Mouse (Mus musculus) neural tube, embryonic 11.5 days (tissue): ENCODE results near the gene Ilkap. TPM values are rescaled to one million over a fixed set of nuclear protein-coding genes. Genes with fewer than 3 reads are reported as not detected.

ENCODE experiments used
- ATAC-seq: fragments of 200-750 bp; cut with Nextera tagmentation; 2 replicates; pipeline ENCODE4 v1.8.0; 2017; ENCODE audit warnings: moderate number of reproducible peaks, mild to moderate bottlenecking, moderate TSS enrichment, moderate library complexity; ENCODE audit not compliant: insufficient read depth, low FRiP score, low TSS enrichment
- DNase-seq: peaks from one replicate; pipeline ENCODE4 v3.0.0-alpha.2; 2015; ENCODE audit warnings: low spot score
- H3K27ac ChIP-seq: fragments of 300-500 bp; sonication (generic); 2 replicates; pipeline ENCODE4 v1.5.1; 2014; ENCODE audit warnings: low read depth, mild to moderate bottlenecking, low read length
- H3K27me3 ChIP-seq: fragments of 300-500 bp; sonication (generic); 2 replicates; pipeline ENCODE4 v1.6.1; 2014; ENCODE audit warnings: mild to moderate bottlenecking, low read length, mixed read lengths; ENCODE audit not compliant: control insufficient read depth, insufficient read depth
- H3K36me3 ChIP-seq: fragments of 300-500 bp; sonication (generic); 2 replicates; pipeline ENCODE4 v1.6.1; 2014; ENCODE audit warnings: mild to moderate bottlenecking, low read length, moderate library complexity, mixed read lengths; ENCODE audit not compliant: control insufficient read depth, insufficient read depth
- H3K4me1 ChIP-seq: fragments of 300-500 bp; sonication (generic); 2 replicates; pipeline ENCODE4 v1.6.1; 2014; ENCODE audit warnings: low read length, mixed read lengths; ENCODE audit not compliant: control insufficient read depth, insufficient read depth
- H3K4me2 ChIP-seq: fragments of 300-500 bp; sonication (generic); 2 replicates; pipeline ENCODE4 v1.6.1; 2014; ENCODE audit warnings: low read depth, mild to moderate bottlenecking, moderate library complexity
- H3K4me3 ChIP-seq: fragments of 300-500 bp; sonication (generic); 2 replicates; pipeline ENCODE4 v1.5.1; 2014; ENCODE audit warnings: low read depth, low read length
- H3K9ac ChIP-seq: fragments of 300-500 bp; sonication (generic); 2 replicates; pipeline ENCODE4 v1.6.1; 2014; ENCODE audit warnings: mild to moderate bottlenecking, low read length
- H3K9me3 ChIP-seq: fragments of 300-500 bp; sonication (generic); 2 replicates; pipeline ENCODE4 v1.6.1; 2016; ENCODE audit warnings: low read length; ENCODE audit not compliant: control insufficient read depth
- WGBS: fragments of 180-500 bp; shearing (Covaris S2); extraction: QIAGEN DNeasy Blood & Tissue Kit; methylation state at CpG from one replicate; pipeline ENCODE4 v1.1.7; 2014; 5-methylcytosine and 5-hydroxymethylcytosine counted together
- polyA plus RNA-seq: library from polyadenylated mRNA; unstranded; fragments of >200 nt; fragmentation: Nextera tagmentation; extraction: Ambion mirVana; gene quantifications from 2 replicates; pipeline ENCODE4 v1.2.1, GENCODE M21; 2014

The Ilkap gene
- polyA plus RNA-seq, 1 experiment from 2014 or later = 165 TPM

DNA sequence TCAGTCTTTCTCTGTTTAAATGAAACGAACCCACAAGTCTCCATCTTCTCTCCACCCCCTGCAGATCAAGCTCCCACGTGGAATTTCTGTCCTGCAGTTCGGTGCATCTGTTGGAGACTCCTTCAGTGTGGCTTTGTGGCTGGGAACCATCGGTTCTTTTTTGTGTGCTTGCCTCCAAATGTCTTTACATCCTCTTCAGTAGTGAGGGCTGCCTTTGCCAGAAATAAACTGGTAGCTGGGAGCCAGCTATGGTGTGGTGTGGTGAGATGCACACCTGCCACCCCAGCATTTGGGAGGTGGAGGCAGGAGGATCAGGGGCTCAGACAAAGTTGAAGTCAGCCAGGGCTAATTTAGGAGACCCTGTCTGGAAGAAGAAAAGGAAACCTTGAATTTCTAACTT lies 66.5 kb downstream of the Ilkap start:
- Histone ChIP-seq H3K27ac (no peak overlapping the region), H3K27me3 (no peaks in the 10 kb centered on the region), H3K9ac (no peak overlapping the region), H3K4me2 (no peak overlapping the region), H3K4me1 (no peaks in the 10 kb centered on the region), H3K4me3 (no peak overlapping the region), H3K9me3 (no peaks in the 10 kb centered on the region), H3K36me3 (no peaks in the 10 kb centered on the region)
- ATAC-seq (no peak), DNase-seq (no peak)
- 54% methylated on average over 4 of the region's 4 CpGs for WGBS

GRCm38 (mm10) chr1:91325488-91326042 lies 73.0 kb downstream of the Ilkap start:
- H3K36me3 ChIP-seq = no peaks in the 10 kb centered on the region
- no peaks in the 10 kb centered on the region for H3K27me3 ChIP-seq
- H3K4me1 ChIP-seq = no peaks in the 10 kb centered on the region
- H3K4me2 ChIP-seq = no peak overlapping the region
- no peak overlapping the region for H3K27ac ChIP-seq
- DNase-seq (no peak), ATAC-seq (no peak)
- no peak overlapping the region for H3K4me3 ChIP-seq
- 88% methylated on average over 4 of the region's 4 CpGs for WGBS
- H3K9ac ChIP-seq = no peak overlapping the region
- H3K9me3 ChIP-seq = no peaks in the 10 kb centered on the region

GRCm38 (mm10) chr1:91324646-91325045 lies 74.0 kb downstream of the Ilkap start:
- Histone ChIP-seq H3K9me3 (no peaks in the 10 kb centered on the region), H3K27ac (no peak overlapping the region), H3K4me2 (no peak overlapping the region), H3K9ac (no peak overlapping the region), H3K36me3 (no peaks in the 10 kb centered on the region), H3K4me1 (no peaks in the 10 kb centered on the region), H3K4me3 (no peak overlapping the region), H3K27me3 (no peaks in the 10 kb centered on the region)
- WGBS = 80% methylated on average over 2 of the region's 2 CpGs
- no peak for DNase-seq
- no peak for ATAC-seq

Other genes starting within 250 kb of the Ilkap start
- gene Ramp1, start 219.0 kb downstream of the Ilkap start, polyA plus RNA-seq = 0.57 and 1.2 TPM in 2 replicates
- gene Ube2f, start 148.5 kb downstream of the Ilkap start, polyA plus RNA-seq = 86.8 and 89.1 TPM in 2 replicates
- gene Scly, start 100.5 kb downstream of the Ilkap start, polyA plus RNA-seq = 14.2 and 14.3 TPM in 2 replicates
- gene Espnl, start 76.7 kb downstream of the Ilkap start, polyA plus RNA-seq = 0.09 TPM in 1 of 2 replicates, not detected in the other
- gene Klhl30, start 47.8 kb downstream of the Ilkap start, polyA plus RNA-seq = 0.39 and 0.97 TPM in 2 replicates
- 0.30 and 0.53 TPM in 2 replicates for gene Erfe, start 32.4 kb downstream of the Ilkap start, polyA plus RNA-seq
- gene Hes6, start 15.2 kb upstream of the Ilkap start, polyA plus RNA-seq = 282 and 316 TPM in 2 replicates
- gene Per2, start 60.5 kb upstream of the Ilkap start, polyA plus RNA-seq = 3.2 and 4.1 TPM in 2 replicates
- 7.9 and 8.1 TPM in 2 replicates for gene Traf3ip1, start 95.8 kb upstream of the Ilkap start, polyA plus RNA-seq
- 11.9 and 16.7 TPM in 2 replicates for gene Asb1, start 141.7 kb upstream of the Ilkap start, polyA plus RNA-seq